Mouse (Mus musculus) hindbrain, embryonic 14.5 days (tissue): Measurements from ENCODE around the gene Ttpal. TPM values are rescaled to one million over a fixed set of nuclear protein-coding genes. Genes with fewer than 3 reads are reported as not detected.

Experiments
- ATAC-seq: fragments of 200-750 bp; cut with Nextera tagmentation; 2 replicates; pipeline ENCODE4 v1.8.0; 2017; ENCODE audit warnings: moderate number of reproducible peaks, mild to moderate bottlenecking, moderate TSS enrichment, moderate library complexity; ENCODE audit not compliant: low FRiP score
- DNase-seq: peaks from one replicate; pipeline ENCODE4 v3.0.0-alpha.2; 2015; ENCODE audit warnings: low spot score
- H3K27ac ChIP-seq: fragments of 300-500 bp; sonication (generic); 2 replicates; pipeline ENCODE4 v1.5.1; 2014; ENCODE audit warnings: mild to moderate bottlenecking, moderate library complexity
- H3K27me3 ChIP-seq: fragments of 300-500 bp; sonication (generic); 2 replicates; pipeline ENCODE4 v1.6.1; 2014; ENCODE audit warnings: mild to moderate bottlenecking, low read length, mixed read lengths; ENCODE audit not compliant: control insufficient read depth, insufficient read depth
- H3K36me3 ChIP-seq: fragments of 300-500 bp; sonication (generic); replicated peaks from 2 replicates; pipeline ENCODE4 v1.6.1; 2014; ENCODE audit not compliant: control insufficient read depth, insufficient read depth
- H3K4me1 ChIP-seq: fragments of 300-500 bp; sonication (generic); replicated peaks from 2 replicates; pipeline ENCODE4 v1.6.1; 2014; ENCODE audit warnings: antibody characterized with exemption, low read length, mixed read lengths; ENCODE audit not compliant: control insufficient read depth, insufficient read depth
- H3K4me2 ChIP-seq: fragments of 300-500 bp; sonication (generic); replicated peaks from 2 replicates; pipeline ENCODE4 v1.6.1; 2014; ENCODE audit warnings: mild to moderate bottlenecking, moderate library complexity
- H3K4me3 ChIP-seq: fragments of 300-500 bp; sonication (generic); replicated peaks from 2 replicates; pipeline ENCODE4 v1.5.1; 2014; ENCODE audit warnings: mild to moderate bottlenecking, low read length
- H3K9ac ChIP-seq: fragments of 300-500 bp; sonication (generic); 2 replicates; pipeline ENCODE4 v1.6.1; 2014
- H3K9me3 ChIP-seq: fragments of 300-500 bp; sonication (generic); 2 replicates; pipeline ENCODE4 v1.6.1; 2016; ENCODE audit warnings: low read length; ENCODE audit not compliant: control insufficient read depth
- WGBS: fragments of 180-500 bp; shearing (Covaris S2); extraction: QIAGEN DNeasy Blood & Tissue Kit; methylation state at CpG from one replicate; pipeline ENCODE4 v1.1.7; 2014; 5-methylcytosine and 5-hydroxymethylcytosine counted together
- polyA plus RNA-seq: library from polyadenylated mRNA; unstranded; fragments of >200 nt; fragmentation: Nextera tagmentation; extraction: Ambion mirVana; gene quantifications from 2 replicates; pipeline ENCODE4 v1.2.1, GENCODE M21; 2014

Gene Ttpal
- polyA plus RNA-seq, 1 experiment from 2014 or later, result 53.5 TPM

GRCm38 (mm10) chr2:163661371-163661850, 59.3 kb downstream of the Ttpal start:
- Histone ChIP-seq H3K27ac (no peak overlapping the region), H3K4me1 (peaks cover 6% of the 10 kb centered on the region; the same call in 1 of the 2 replicates), H3K4me3 (no peak overlapping the region), H3K36me3 (no peaks in the 10 kb centered on the region), H3K4me2 (no peak overlapping the region), H3K9ac (peak overlapping the region; percentile 3; the same call in 1 of the 2 replicates), H3K9me3 (no peaks in the 10 kb centered on the region), H3K27me3 (no peaks in the 10 kb centered on the region)
- 46% methylated on average over 6 of the region's 6 CpGs for WGBS
- ATAC-seq (no peak), DNase-seq (no peak)

GRCm38 (mm10) chr2:163662076-163662475, 60.0 kb downstream of the Ttpal start:
- peaks cover 6% of the 10 kb centered on the region; the same call in 1 of the 2 replicates for H3K4me1 ChIP-seq
- H3K27ac ChIP-seq, result no peak overlapping the region
- no peaks in the 10 kb centered on the region for H3K27me3 ChIP-seq
- WGBS, result 95% methylated on average over 5 of the region's 5 CpGs
- no peak overlapping the region for H3K4me3 ChIP-seq
- H3K9ac ChIP-seq, result no peak overlapping the region
- ATAC-seq, result no peak
- no peaks in the 10 kb centered on the region for H3K9me3 ChIP-seq
- no peak for DNase-seq
- H3K36me3 ChIP-seq, result no peaks in the 10 kb centered on the region
- no peak overlapping the region for H3K4me2 ChIP-seq

- peaks cover 6% of the 10 kb centered on the region; the same call in 1 of the 2 replicates for H3K4me1 ChIP-seq
- H3K27me3 ChIP-seq, result no peaks in the 10 kb centered on the region
- H3K9ac ChIP-seq, result no peak overlapping the region
- 71% methylated on average over 2 of the region's 2 CpGs for WGBS
- no peak overlapping the region for H3K27ac ChIP-seq
- ATAC-seq, result no peak
- no peaks in the 10 kb centered on the region for H3K36me3 ChIP-seq
- H3K4me3 ChIP-seq, result no peak overlapping the region
- DNase-seq, result no peak
- no peak overlapping the region for H3K4me2 ChIP-seq
- H3K9me3 ChIP-seq, result no peaks in the 10 kb centered on the region
These were observed 60.6 kb downstream of the Ttpal start for GRCm38 (mm10) chr2:163662698-163663221.

GRCm38 (mm10) chr2:163663930-163664329, 61.8 kb downstream of the Ttpal start:
- WGBS, result 54% methylated on average over 3 of the region's 3 CpGs
- DNase-seq, result no peak

GRCm38 (mm10) chr2:163667045-163667444, 64.9 kb downstream of the Ttpal start:
- Histone ChIP-seq H3K4me2 (no peak overlapping the region), H3K4me3 (no peak overlapping the region), H3K9me3 (no peaks in the 10 kb centered on the region), H3K27ac (no peak overlapping the region), H3K4me1 (no peaks in the 10 kb centered on the region), H3K9ac (no peak overlapping the region), H3K27me3 (no peaks in the 10 kb centered on the region), H3K36me3 (no peaks in the 10 kb centered on the region)
- ATAC-seq (no peak), DNase-seq (no peak)
- WGBS, result 85% methylated on average over 1 of the region's 1 CpGs

More at GRCm38 (mm10) chr2:163663930-163664329, 61.8 kb downstream of the Ttpal start:
- H3K4me3 ChIP-seq, result no peak overlapping the region
- no peaks in the 10 kb centered on the region for H3K27me3 ChIP-seq
- H3K9me3 ChIP-seq, result no peaks in the 10 kb centered on the region
- no peak for ATAC-seq
- no peak overlapping the region for H3K27ac ChIP-seq
- H3K4me2 ChIP-seq, result no peak overlapping the region
- H3K36me3 ChIP-seq, result no peaks in the 10 kb centered on the region
- peaks cover 5% of the 10 kb centered on the region; the same call in 1 of the 2 replicates for H3K4me1 ChIP-seq
- no peak overlapping the region for H3K9ac ChIP-seq

Other genes with a start within 250 kb of the Ttpal start
- 0.27 and 0.37 TPM in 2 replicates for gene Jph2, start 204.3 kb upstream of the Ttpal start, polyA plus RNA-seq
- gene Oser1, start 177.6 kb upstream of the Ttpal start, polyA plus RNA-seq, result 74.8 and 78.9 TPM in 2 replicates
- 121 and 137 TPM in 2 replicates for gene Gdap1l1, start 163.8 kb upstream of the Ttpal start, polyA plus RNA-seq
- 16.3 and 18.7 TPM in 2 replicates for gene Fitm2, start 129.7 kb upstream of the Ttpal start, polyA plus RNA-seq
- gene R3hdml, start 110.0 kb upstream of the Ttpal start, polyA plus RNA-seq, result 0.26 and 0.29 TPM in 2 replicates
- gene Hnf4a, start 95.5 kb upstream of the Ttpal start, polyA plus RNA-seq, result not detected in 2 replicates
- 42.1 and 45.1 TPM in 2 replicates for gene Serinc3, start 42.8 kb downstream of the Ttpal start, polyA plus RNA-seq
- 107 and 117 TPM in 2 replicates for gene Pkig, start 56.1 kb downstream of the Ttpal start, polyA plus RNA-seq
- 3.0 and 3.3 TPM in 2 replicates for gene Ada, start 147.9 kb downstream of the Ttpal start, polyA plus RNA-seq
- 0.23 TPM in 1 of 2 replicates, not detected in the other for gene Ccn5, start 218.5 kb downstream of the Ttpal start, polyA plus RNA-seq